ENCODE assay signal across 16 mouse cellular contexts in genomic region chr4:132795171-132795570, GRCm38 (mm10). TPM values are rescaled to one million over a fixed set of nuclear protein-coding genes. Genes with fewer than 3 reads are reported as not detected.
A peak's percentile ranks its signal among the peaks of the same experiment; 100 is the strongest.
DNase-seq lines count a peak whose midpoint lies in the region; ATAC-seq and TF ChIP-seq lines count a peak whose summit lies in the region.
"Had no signal": no experiment of that assay in that cellular context is flagged by ENCODE, and none has a peak within 500 bp of the region (broad histone marks: within the 10 kb centered on the region; RNA-seq: fewer than 3 reads in every experiment).

No protein-coding gene starts in this region.

- H3K9me3 ChIP-seq in heart, embryonic 15.5 days (replicated peaks): no peaks in the 10 kb centered on the region
- H3K9me3 ChIP-seq in liver, embryonic 11.5 days (ENCODE audit: control insufficient read depth, low read length): no peaks in the 10 kb centered on the region
- H3K9me3 ChIP-seq in forebrain, embryonic 16.5 days (ENCODE audit: control insufficient read depth, low read length): no peaks in the 10 kb centered on the region
- H3K9me3 ChIP-seq: embryonic facial prominence, embryonic 12.5 days; G1E; neural tube, embryonic 12.5 days had no signal

- TF ChIP-seq CTCF in spleen, adult 2 months (IDR thresholded peaks at IDR 0.05; ENCODE audit: extremely low read depth, insufficient read depth, insufficient read length, insufficient replicate concordance): no peak

- no peak for TF ChIP-seq POLR2A in spleen, adult 2 months (IDR thresholded peaks at IDR 0.05; ENCODE audit: low read depth, low read length)

- no peak for DNase-seq in heart, postnatal 25 days (ENCODE audit: low spot score)
- DNase-seq in spleen, adult 2 months (ENCODE audit: low read depth in 1 of 2, low spot score in 2 of 2): no peak
- no peak for DNase-seq in spleen, adult 12 weeks (ENCODE audit: low spot score)
- no peak for DNase-seq in liver, embryonic 11.5 days (ENCODE audit: low spot score)
- DNase-seq in left cerebral cortex, postnatal 10 days (ENCODE audit: extremely low spot score in 1 of 2, low spot score in 2 of 2): no peak
- DNase-seq: adrenal gland, postnatal 36 days; cerebellum, adult 11 months; cerebellum, postnatal 36 days; heart, postnatal 14 days had no signal

- H3K4me3 ChIP-seq in heart, embryonic 15.5 days: peak overlapping the region; percentile 47
- H3K4me3 ChIP-seq in spleen, adult 2 months (ENCODE audit: extremely low read depth, insufficient read depth, insufficient read length): peak overlapping the region; percentile 90
- no peak overlapping the region for H3K4me3 ChIP-seq in liver, embryonic 11.5 days (ENCODE audit: low read depth, low read length)
- H3K4me3 ChIP-seq in forebrain, embryonic 16.5 days (replicated peaks; ENCODE audit: low read length): no peak overlapping the region

- peaks cover 15% of the 10 kb centered on the region; the same call in 1 of the 2 replicates for H3K27me3 ChIP-seq in heart, embryonic 15.5 days
- H3K27me3 ChIP-seq in spleen, adult 2 months (ENCODE audit: control insufficient read depth, insufficient read depth, low read length): no peaks in the 10 kb centered on the region
- H3K27me3 ChIP-seq in liver, embryonic 11.5 days (replicated peaks; ENCODE audit: control insufficient read depth, insufficient read depth, low read length): peaks cover 11% of the 10 kb centered on the region
- peaks cover 10% of the 10 kb centered on the region for H3K27me3 ChIP-seq in forebrain, embryonic 16.5 days (replicated peaks; ENCODE audit: control insufficient read depth, insufficient read depth, low read length)

- ATAC-seq in heart, embryonic 15.5 days (replicated peaks; ENCODE audit: insufficient number of reproducible peaks, insufficient read depth, low FRiP score, low read depth): no peak
- ATAC-seq in liver, embryonic 11.5 days (replicated peaks; ENCODE audit: low FRiP score): no peak
- peak; percentile 32 for ATAC-seq in monocyte, adult 5-6 weeks (replicated peaks; ENCODE audit: insufficient number of reproducible peaks, low FRiP score, low TSS enrichment, poor library complexity, severe bottlenecking)
- ATAC-seq in forebrain, embryonic 16.5 days: no peak

- H3K4me1 ChIP-seq in heart, embryonic 15.5 days (replicated peaks): peaks cover 6% of the 10 kb centered on the region
- peaks cover 5% of the 10 kb centered on the region; the same call in 1 of the 2 replicates for H3K4me1 ChIP-seq in spleen, adult 2 months (ENCODE audit: control insufficient read depth, insufficient read depth, insufficient read length)
- H3K4me1 ChIP-seq in liver, embryonic 11.5 days (replicated peaks; ENCODE audit: control insufficient read depth, insufficient read depth, low read length): peaks cover 10% of the 10 kb centered on the region
- peaks cover 7% of the 10 kb centered on the region for H3K4me1 ChIP-seq in forebrain, embryonic 16.5 days (replicated peaks; ENCODE audit: control insufficient read depth, insufficient read depth, low read length)
- H3K4me1 ChIP-seq: embryonic facial prominence, embryonic 12.5 days had no signal

- WGBS in heart, embryonic 15.5 days: 43% methylated on average over 7 of the region's 7 CpGs
- 57% methylated on average over 7 of the region's 7 CpGs for WGBS in spleen, adult 2 months
- 68% methylated on average over 7 of the region's 7 CpGs for WGBS in liver, embryonic 11.5 days
- WGBS in forebrain, embryonic 16.5 days: 57% methylated on average over 7 of the region's 7 CpGs

- no peak overlapping the region for H3K27ac ChIP-seq in heart, embryonic 15.5 days
- H3K27ac ChIP-seq in spleen, adult 2 months (ENCODE audit: insufficient read depth, low read length): peak overlapping the region; percentile 85
- H3K27ac ChIP-seq in liver, embryonic 11.5 days (ENCODE audit: low read depth, low read length): no peak overlapping the region
- no peak overlapping the region for H3K27ac ChIP-seq in forebrain, embryonic 16.5 days (ENCODE audit: low read length)
- H3K27ac ChIP-seq: embryonic facial prominence, embryonic 12.5 days; neural tube, embryonic 12.5 days had no signal

- no peaks in the 10 kb centered on the region for H3K36me3 ChIP-seq in heart, embryonic 15.5 days
- peaks cover 11% of the 10 kb centered on the region for H3K36me3 ChIP-seq in spleen, adult 2 months (ENCODE audit: control insufficient read depth, insufficient read depth, low read length)
- H3K36me3 ChIP-seq in liver, embryonic 11.5 days (ENCODE audit: control insufficient read depth, insufficient read depth, low read length): no peaks in the 10 kb centered on the region
- no peaks in the 10 kb centered on the region for H3K36me3 ChIP-seq in forebrain, embryonic 16.5 days (ENCODE audit: control insufficient read depth, insufficient read depth)
- H3K36me3 ChIP-seq: embryonic facial prominence, embryonic 12.5 days; G1E; neural tube, embryonic 12.5 days had no signal

- H3K9ac ChIP-seq in heart, embryonic 15.5 days: no peak overlapping the region
- H3K9ac ChIP-seq in liver, embryonic 11.5 days (ENCODE audit: low read depth, low read length): no peak overlapping the region
- no peak overlapping the region for H3K9ac ChIP-seq in forebrain, embryonic 16.5 days (replicated peaks; ENCODE audit: low read depth, low read length)
- H3K9ac ChIP-seq: embryonic facial prominence, embryonic 12.5 days; neural tube, embryonic 12.5 days had no signal

- peak overlapping the region; percentile 64; the same call in 1 of the 2 replicates for H3K4me2 ChIP-seq in heart, embryonic 15.5 days
- H3K4me2 ChIP-seq in liver, embryonic 11.5 days: peak overlapping the region; percentile 86
- no peak overlapping the region for H3K4me2 ChIP-seq in forebrain, embryonic 16.5 days (ENCODE audit: low read length)

- intact Hi-C loops in heart, postnatal 25 days (cut with DNase I): no loop called here
- intact Hi-C loops in left cerebral cortex, postnatal 10 days (cut with DNase I): no loop called here

RNA-seq across cellular contexts. Expression of gene Themis2, which starts 1.0 kb away (rescaled TPM):
- 0.94 and 1.9 TPM in 2 replicates for polyA plus RNA-seq in heart, embryonic 15.5 days (2015; fragmentation: Nextera tagmentation; extraction: Ambion mirVana)
- total RNA-seq in heart, postnatal 25 days (2021): 1 to 10 TPM; 1.9 to 2.0 TPM
- polyA plus RNA-seq in spleen, adult 2 months (2012; rRNA removed): 55.0 and 68.8 TPM in 2 replicates
- polyA plus RNA-seq in liver, embryonic 11.5 days (2014; fragmentation: Nextera tagmentation; extraction: Ambion mirVana): 2.7 and 3.3 TPM in 2 replicates
- total RNA-seq in monocyte, adult 5-6 weeks (2017): 196 to 216 TPM (median 214 TPM) in 3 replicates
- polyA plus RNA-seq in forebrain, embryonic 16.5 days (2015; fragmentation: Nextera tagmentation; extraction: Ambion mirVana): 0.18 and 0.37 TPM in 2 replicates
- total RNA-seq in left cerebral cortex, postnatal 10 days (2021): under 1 TPM; 0.47 to 0.49 TPM
- polyA plus RNA-seq: C2C12 had no signal

RNA-seq across cellular contexts. Expression of gene Rpa2, which starts 27.0 kb away (rescaled TPM):
- polyA plus RNA-seq in heart, embryonic 15.5 days (2015; fragmentation: Nextera tagmentation; extraction: Ambion mirVana): 60.8 and 71.2 TPM in 2 replicates
- total RNA-seq in heart, postnatal 25 days (2021): 10 to 100 TPM; 10.3 to 12.5 TPM
- polyA plus RNA-seq in spleen, adult 2 months (2012; rRNA removed): 15.4 and 19.9 TPM in 2 replicates
- 156 and 165 TPM in 2 replicates for polyA plus RNA-seq in liver, embryonic 11.5 days (2014; fragmentation: Nextera tagmentation; extraction: Ambion mirVana)
- total RNA-seq in monocyte, adult 5-6 weeks (2017): 39.3 to 41.2 TPM (median 40.2 TPM) in 3 replicates
- polyA plus RNA-seq in forebrain, embryonic 16.5 days (2015; fragmentation: Nextera tagmentation; extraction: Ambion mirVana): 55.8 and 61.7 TPM in 2 replicates
- total RNA-seq in left cerebral cortex, postnatal 10 days (2021): 10 to 100 TPM; 13.9 to 15.5 TPM

RNA-seq across cellular contexts. Expression of gene Smpdl3b, which starts 38.1 kb away (rescaled TPM):
- polyA plus RNA-seq in heart, embryonic 15.5 days (2015; fragmentation: Nextera tagmentation; extraction: Ambion mirVana): 3.5 and 4.4 TPM in 2 replicates
- under 1 TPM; 0.36 to 0.94 TPM for total RNA-seq in heart, postnatal 25 days (2021)
- 1.5 and 4.2 TPM in 2 replicates for polyA plus RNA-seq in spleen, adult 2 months (2012; rRNA removed)
- 2.9 and 3.2 TPM in 2 replicates for polyA plus RNA-seq in liver, embryonic 11.5 days (2014; fragmentation: Nextera tagmentation; extraction: Ambion mirVana)
- total RNA-seq in monocyte, adult 5-6 weeks (2017): 108 to 191 TPM (median 160 TPM) in 3 replicates
- polyA plus RNA-seq in forebrain, embryonic 16.5 days (2015; fragmentation: Nextera tagmentation; extraction: Ambion mirVana): 1.0 and 1.6 TPM in 2 replicates
- 1 to 10 TPM; 2.0 to 2.2 TPM for total RNA-seq in left cerebral cortex, postnatal 10 days (2021)

RNA-seq across cellular contexts. Expression of gene Ppp1r8, which starts 47.8 kb away (rescaled TPM):
- polyA plus RNA-seq in heart, embryonic 15.5 days (2015; fragmentation: Nextera tagmentation; extraction: Ambion mirVana): 25.7 and 30.4 TPM in 2 replicates
- total RNA-seq in heart, postnatal 25 days (2021): 10 to 100 TPM; 16.8 to 20.7 TPM
- polyA plus RNA-seq in spleen, adult 2 months (2012; rRNA removed): 21.3 and 25.0 TPM in 2 replicates
- 44.0 and 50.5 TPM in 2 replicates for polyA plus RNA-seq in liver, embryonic 11.5 days (2014; fragmentation: Nextera tagmentation; extraction: Ambion mirVana)
- 38.1 to 54.2 TPM (median 52.6 TPM) in 3 replicates for total RNA-seq in monocyte, adult 5-6 weeks (2017)
- polyA plus RNA-seq in forebrain, embryonic 16.5 days (2015; fragmentation: Nextera tagmentation; extraction: Ambion mirVana): 62.7 and 66.2 TPM in 2 replicates
- total RNA-seq in left cerebral cortex, postnatal 10 days (2021): 10 to 100 TPM; 44.9 to 45.0 TPM

Comparison
In these comparisons a context has a peak if more than half of its experiments do, and no peak if none do; other contexts are left out.
1. H3K4me3 ChIP-seq: peak in heart, embryonic 15.5 days (single experiment) and spleen, adult 2 months (single experiment); none in liver, embryonic 11.5 days (single experiment) and forebrain, embryonic 16.5 days (single experiment).
2. RNA of gene Themis2, which starts 1.0 kb away (polyA plus RNA-seq): 55.0 to 68.8 TPM in spleen, adult 2 months; 2.7 to 3.3 TPM in liver, embryonic 11.5 days, 0.94 to 1.9 TPM in heart, embryonic 15.5 days and 0.18 to 0.37 TPM in forebrain, embryonic 16.5 days; every median in the first group is over 10 times any median in the second.